Mouse (Mus musculus) MEL (cell line): ENCODE data around the gene Fam160b1. TPM values are rescaled to one million over a fixed set of nuclear protein-coding genes. Genes with fewer than 3 reads are reported as not detected.

ENCODE experiments used
- DNase-seq: peaks from one replicate; pipeline ENCODE4 v3.0.0; 2011; ENCODE audit warnings: low read depth, low spot score
- H3K27ac ChIP-seq: 2 replicates; pipeline ENCODE4 v1.5.1; 2012; ENCODE audit warnings: low read depth, mild to moderate bottlenecking, control low read depth, low read length, moderate library complexity; ENCODE audit not compliant: control insufficient read depth
- H3K27me3 ChIP-seq, 2 experiments: fragments of 150-350 bp in 1 of 2; sonication (generic) in 1 of 2; 2 replicates each; pipeline ENCODE4 v1.6.1; 2012; ENCODE audit warnings: low read length in 2 of 2, mild to moderate bottlenecking in 2 of 2, improper control_type of control experiment in 1 of 2, moderate library complexity in 1 of 2; ENCODE audit not compliant: insufficient read depth in 2 of 2, control insufficient read depth in 1 of 2
- H3K36me3 ChIP-seq, 2 experiments: 2 replicates each; pipeline ENCODE4 v1.6.1; 2012 to 2014; ENCODE audit warnings: low read length in 2 of 2, improper control_type of control experiment in 1 of 2, inconsistent platforms in 1 of 2, mild to moderate bottlenecking in 1 of 2; ENCODE audit not compliant: insufficient read depth in 2 of 2, control insufficient read depth in 1 of 2
- H3K4me1 ChIP-seq, 2 experiments: fragments of 150-350 bp in 1 of 2; sonication (generic) in 1 of 2; 2 replicates each; pipeline ENCODE4 v1.6.1; 2012; ENCODE audit warnings: low read length in 2 of 2, improper control_type of control experiment in 1 of 2, mild to moderate bottlenecking in 1 of 2; ENCODE audit not compliant: insufficient read depth in 2 of 2, control insufficient read depth in 1 of 2
- H3K4me3 ChIP-seq, 2 experiments: fragments of 150-350 bp in 1 of 2; sonication (generic) in 1 of 2; 2 replicates each; pipeline ENCODE4 v1.5.1; 2012; ENCODE audit warnings: low read depth in 2 of 2, low read length in 2 of 2, mild to moderate bottlenecking in 2 of 2, moderate library complexity in 2 of 2, control low read depth in 1 of 2, improper control_type of control experiment in 1 of 2; ENCODE audit not compliant: control insufficient read depth in 1 of 2, insufficient read depth in 1 of 2
- H3K79me2 ChIP-seq: 2 replicates; pipeline ENCODE4 v1.6.1; 2012; ENCODE audit warnings: mild to moderate bottlenecking, low read length, moderate library complexity; ENCODE audit not compliant: control insufficient read depth, poor library complexity, insufficient read depth
- H3K9ac ChIP-seq: 2 replicates; pipeline ENCODE4 v1.6.1; 2012; ENCODE audit warnings: low read depth, mild to moderate bottlenecking, control low read depth, low read length, moderate library complexity; ENCODE audit not compliant: control insufficient read depth, poor library complexity, severe bottlenecking
- H3K9me3 ChIP-seq: fragments of 150-350 bp; sonication (generic); replicated peaks from 2 replicates; pipeline ENCODE4 v1.6.1; 2012; ENCODE audit warnings: mild to moderate bottlenecking, low read length, improper control_type of control experiment, moderate library complexity; ENCODE audit not compliant: insufficient read depth
- BHLHE40 ChIP-seq: IDR thresholded peaks from 2 replicates; pipeline ENCODE4 v1.6.1; 2012; ENCODE audit warnings: low read depth, mild to moderate bottlenecking, inconsistent platforms, low read length, improper control_type of control experiment, borderline replicate concordance
- CHD1 ChIP-seq: IDR thresholded peaks from 2 replicates; pipeline ENCODE4 v1.6.1; 2012; ENCODE audit warnings: low read depth, mild to moderate bottlenecking, inconsistent platforms, low read length, improper control_type of control experiment
- CHD2 ChIP-seq: IDR thresholded peaks from 2 replicates; pipeline ENCODE4 v1.6.1; 2011; ENCODE audit warnings: low read length, improper control_type of control experiment
- CTCF ChIP-seq, 3 experiments: IDR thresholded peaks in 2 of 3; conservative IDR thresholded peaks in 1 of 3; 2 replicates each; pipeline ENCODE4 v1.5.1; 2011 to 2012; ENCODE audit warnings: low read length in 3 of 3, low read depth in 2 of 3, mild to moderate bottlenecking in 2 of 3, improper control_type of control experiment in 1 of 3, inconsistent platforms in 1 of 3, mixed read lengths in 1 of 3, moderate library complexity in 1 of 3; ENCODE audit not compliant: control insufficient read depth in 1 of 3, insufficient read depth in 1 of 3, poor library complexity in 1 of 3, severe bottlenecking in 1 of 3
- E2F4 ChIP-seq: IDR thresholded peaks from 2 replicates; pipeline ENCODE4 v1.6.1; 2011; ENCODE audit warnings: low read depth, low read length, improper control_type of control experiment, borderline replicate concordance
- ELF1 ChIP-seq: IDR thresholded peaks from 2 replicates; pipeline ENCODE4 v1.6.1; 2014; ENCODE audit warnings: low read depth, mild to moderate bottlenecking, inconsistent platforms, low read length, improper control_type of control experiment, moderate library complexity
- EP300 ChIP-seq, 2 experiments: IDR thresholded peaks; 2 replicates each; pipeline ENCODE4 v1.6.1; 2011; ENCODE audit warnings: improper control_type of control experiment in 2 of 2, low read length in 2 of 2, low read depth in 1 of 2, mild to moderate bottlenecking in 1 of 2
- ETS1 ChIP-seq: IDR thresholded peaks from 2 replicates; pipeline ENCODE4 v1.6.1; 2012; ENCODE audit warnings: low read depth, mild to moderate bottlenecking, inconsistent platforms, low read length, improper control_type of control experiment, moderate library complexity
- GABPA ChIP-seq: IDR thresholded peaks from 2 replicates; pipeline ENCODE4 v1.6.1; 2012; ENCODE audit warnings: low read depth, mild to moderate bottlenecking, inconsistent platforms, low read length, improper control_type of control experiment, moderate library complexity
- GATA1 ChIP-seq: IDR thresholded peaks from 2 replicates; pipeline ENCODE4 v1.6.1; 2011; ENCODE audit warnings: low read depth, low read length, improper control_type of control experiment
- HCFC1 ChIP-seq: IDR thresholded peaks from 2 replicates; pipeline ENCODE4 v1.6.1; 2012; ENCODE audit warnings: low read depth, mild to moderate bottlenecking, inconsistent platforms, low read length, improper control_type of control experiment, moderate library complexity
- JUND ChIP-seq: IDR thresholded peaks from 2 replicates; pipeline ENCODE4 v1.6.1; 2011; ENCODE audit warnings: low read depth, mild to moderate bottlenecking, improper control_type of control experiment, low read length
- KAT2A ChIP-seq: conservative IDR thresholded peaks from 2 replicates; pipeline ENCODE4 v1.6.1; 2012; ENCODE audit warnings: low read depth, low read length, improper control_type of control experiment, inconsistent platforms
- MAFK ChIP-seq: IDR thresholded peaks from 2 replicates; pipeline ENCODE4 v1.6.1; 2011; ENCODE audit warnings: low read depth, mild to moderate bottlenecking, low read length, improper control_type of control experiment, borderline replicate concordance
- MAX ChIP-seq: IDR thresholded peaks from 2 replicates; pipeline ENCODE4 v1.6.1; 2011; ENCODE audit warnings: low read length, improper control_type of control experiment
- MAZ ChIP-seq: IDR thresholded peaks from 2 replicates; pipeline ENCODE4 v1.6.1; 2012; ENCODE audit warnings: low read depth, mild to moderate bottlenecking, inconsistent platforms, low read length, improper control_type of control experiment
- MXI1 ChIP-seq: IDR thresholded peaks from 2 replicates; pipeline ENCODE4 v1.6.1; 2011; ENCODE audit warnings: mild to moderate bottlenecking, low read depth, low read length, improper control_type of control experiment
- MYB ChIP-seq: IDR thresholded peaks from 2 replicates; pipeline ENCODE4 v1.6.1; 2011; ENCODE audit warnings: mild to moderate bottlenecking, low read depth, low read length, improper control_type of control experiment
- NRF1 ChIP-seq: IDR thresholded peaks from 2 replicates; pipeline ENCODE4 v1.6.1; 2014; ENCODE audit warnings: low read depth, mild to moderate bottlenecking, inconsistent platforms, low read length, improper control_type of control experiment, moderate library complexity; ENCODE audit not compliant: poor library complexity, insufficient read depth, severe bottlenecking
- POLR2A ChIP-seq, 2 experiments: IDR thresholded peaks; 2 replicates each; pipeline ENCODE4 v1.6.1; 2011 to 2012; ENCODE audit warnings: low read length in 2 of 2, mild to moderate bottlenecking in 2 of 2, control low read depth in 1 of 2, improper control_type of control experiment in 1 of 2, low read depth in 1 of 2, moderate library complexity in 1 of 2; ENCODE audit not compliant: control insufficient read depth in 1 of 2, insufficient read depth in 1 of 2, poor library complexity in 1 of 2
- POLR2AphosphoS2 ChIP-seq: IDR thresholded peaks from 2 replicates; pipeline ENCODE4 v1.6.1; 2011; ENCODE audit warnings: low read length, improper control_type of control experiment
- RAD21 ChIP-seq: IDR thresholded peaks from 2 replicates; pipeline ENCODE4 v1.6.1; 2011; ENCODE audit warnings: mild to moderate bottlenecking, low read depth, low read length, improper control_type of control experiment
- SIN3A ChIP-seq: IDR thresholded peaks from 2 replicates; pipeline ENCODE4 v1.6.1; 2012; ENCODE audit warnings: low read length, improper control_type of control experiment, inconsistent platforms
- SMC3 ChIP-seq: IDR thresholded peaks from 2 replicates; pipeline ENCODE4 v1.6.1; 2011; ENCODE audit warnings: low read depth, low read length, improper control_type of control experiment
- TAL1 ChIP-seq: IDR thresholded peaks from 2 replicates; pipeline ENCODE4 v1.6.1; 2012; ENCODE audit warnings: mild to moderate bottlenecking, inconsistent platforms, low read length, moderate library complexity, mixed read lengths
- TBP ChIP-seq: IDR thresholded peaks from 2 replicates; pipeline ENCODE4 v1.8.0; 2011; ENCODE audit warnings: low read depth, low read length, improper control_type of control experiment
- TCF12 ChIP-seq: IDR thresholded peaks from 2 replicates; pipeline ENCODE4 v1.6.1; 2014; ENCODE audit warnings: low read depth, mild to moderate bottlenecking, inconsistent platforms, low read length, improper control_type of control experiment, moderate library complexity
- UBTF ChIP-seq: IDR thresholded peaks from 2 replicates; pipeline ENCODE4 v1.6.1; 2012; ENCODE audit warnings: low read depth, mild to moderate bottlenecking, inconsistent platforms, low read length, improper control_type of control experiment, moderate library complexity, borderline replicate concordance; ENCODE audit not compliant: insufficient read depth
- USF1 ChIP-seq: IDR thresholded peaks from 2 replicates; pipeline ENCODE4 v1.6.1; 2014; ENCODE audit warnings: low read depth, mild to moderate bottlenecking, inconsistent platforms, low read length, improper control_type of control experiment, moderate library complexity
- USF2 ChIP-seq, 2 experiments: IDR thresholded peaks; 2 replicates each; pipeline ENCODE4 v1.6.1; 2011 to 2012; ENCODE audit warnings: improper control_type of control experiment in 2 of 2, low read length in 2 of 2, borderline replicate concordance in 1 of 2, inconsistent platforms in 1 of 2, low read depth in 1 of 2, mild to moderate bottlenecking in 1 of 2; ENCODE audit not compliant: insufficient read depth in 1 of 2
- ZC3H11A ChIP-seq: IDR thresholded peaks from 2 replicates; pipeline ENCODE4 v1.6.1; 2012; ENCODE audit warnings: low read depth, mild to moderate bottlenecking, inconsistent platforms, low read length, improper control_type of control experiment
- ZMIZ1 ChIP-seq: IDR thresholded peaks from 2 replicates; pipeline ENCODE4 v1.6.1; 2012; ENCODE audit warnings: low read depth, mild to moderate bottlenecking, inconsistent platforms, low read length, improper control_type of control experiment, moderate library complexity
- polyA plus RNA-seq, 2 experiments: library from polyadenylated mRNA; stranded (reverse) in 1 of 2; unstranded in 1 of 2; fragments of >175 nt in 1 of 2; fragments of >200 nt in 1 of 2; gene quantifications; 2 replicates each; pipeline versions ENCODE4 v1.2.1 to v1.2.4; 2012; ENCODE audit warnings: low replicate concordance in 2 of 2, low read depth in 1 of 2; ENCODE audit not compliant: insufficient read length in 2 of 2, insufficient read depth in 1 of 2, missing spikeins in 1 of 2
- total RNA-seq: library from RNA; depleted of rRNA; stranded (reverse); fragments of 300-350 nt; gene quantifications from 2 replicates; pipeline ENCODE4 v1.2.3, GENCODE M21; 2012

The Fam160b1 gene
- total and polyA plus RNA-seq, 3 experiments, result 8.6 to 28.3 (median 19.0) TPM

GRCm38 (mm10) chr19:57339281-57339864 lies 21.1 kb upstream of the Fam160b1 start (continued):
- no peak for TF ChIP-seq RAD21
- no peak for TF ChIP-seq TAL1
- TF ChIP-seq MXI1, result peak; percentile 89

GRCm38 (mm10) chr19:57340900-57341742 lies 19.4 kb upstream of the Fam160b1 start:
- H3K27ac ChIP-seq, result no peak overlapping the region
- DNase-seq, result no peak
- H3K36me3 ChIP-seq, result peaks cover 0 to 28% of the 10 kb centered on the region in 2 experiments; a peak in 2 of 4 replicates
- H3K79me2 ChIP-seq, result no peaks in the 10 kb centered on the region
- H3K27me3 ChIP-seq, result no peaks in the 10 kb centered on the region
- no peak overlapping the region for H3K4me3 ChIP-seq
- no peak overlapping the region for H3K9ac ChIP-seq
- H3K9me3 ChIP-seq, result no peaks in the 10 kb centered on the region
- peaks cover 28% of the 10 kb centered on the region in 2 experiments for H3K4me1 ChIP-seq
- TF ChIP-seq CHD2 (no peak), NRF1 (no peak), SMC3 (no peak), POLR2A (IDR thresholded peaks at IDR 0.05; ENCODE audit: control insufficient read depth in 1 of 2, insufficient read depth in 1 of 2, low read depth in 1 of 2, low read length in 2 of 2, poor library complexity in 1 of 2) (no peak), GATA1 (0 out of 2 replicates have a peak, but pooled peaks have one; percentile 43), RAD21 (no peak), KAT2A (no peak), ELF1 (no peak), ZMIZ1 (no peak), CHD1 (no peak), POLR2AphosphoS2 (no peak), SIN3A (0 out of 2 replicates have a peak, but pooled peaks have one; percentile 20), MYB (no peak), BHLHE40 (no peak), JUND (no peak), EP300 (IDR thresholded peaks at IDR 0.05; ENCODE audit: low read depth in 1 of 2, low read length in 2 of 2) (peak; percentile 23 to 51; a peak in 2 of 4 replicates), TCF12 (0 out of 2 replicates have a peak, but pooled peaks have one; percentile 18), USF2 (IDR thresholded peaks at IDR 0.05; ENCODE audit: borderline replicate concordance in 1 of 2, insufficient read depth in 1 of 2, low read depth in 1 of 2, low read length in 2 of 2) (no peak), MAX (no peak), ZC3H11A (no peak), UBTF (no peak), MAZ (no peak), TBP (no peak), GABPA (no peak), TAL1 (no peak), HCFC1 (no peak), MXI1 (peak; percentile 38; the same call in 1 of the 2 replicates), E2F4 (no peak), ETS1 (0 out of 2 replicates have a peak, but pooled peaks have one; percentile 27), USF1 (no peak), CTCF (IDR thresholded peaks at IDR 0.05 in 2 of 3, conservative IDR thresholded peaks at IDR 0.05 in 1 of 3; ENCODE audit: control insufficient read depth in 1 of 3, insufficient read depth in 1 of 3, low read depth in 2 of 3, low read length in 3 of 3, poor library complexity in 1 of 3, severe bottlenecking in 1 of 3) (no peak), MAFK (no peak)
